Mouse (Mus musculus) v-Abl transformed pro-B cells (cell line): ENCODE measurements around the gene Gpr137.
"Not testable (repeated sequence)": the region's sequence is repeated elsewhere in the genome, so short reads cannot be mapped to it uniquely, and the experiment has no call there.

Experiments used
- in situ Hi-C, 2 experiments: fragments of 400-800 bp; cut with MboI; formaldehyde crosslinking; loops; one replicate each; pipeline ENCODE4 v1.15.1; 2025; ENCODE audit not compliant: unreplicated experiment in 2 of 2

Gpr137 gene

GRCm38 (mm10) chr19:6909507-6910289, 32.6 kb downstream of the Gpr137 start, which contains the start of the genes Trmt112 and Prdx5:
Gene Trmt112 (plus strand): TSS chr19:6909698.
Gene Prdx5 (minus strand): TSS chr19:6910106.
- in situ Hi-C loops = loop anchor here (5.0 kb wide), 1 partner anchor 37 kb away; no protein-coding TSS in a partner anchor

GRCm38 (mm10) chr19:6909021-6909420, 33.3 kb downstream of the Gpr137 start:
- in situ Hi-C loops = no loop called here

- in situ Hi-C loops = no loop called here
Measured at GRCm38 (mm10) chr19:6907811-6908540, 34.3 kb downstream of the Gpr137 start.

- in situ Hi-C loops = no loop called here
Measured at GRCm38 (mm10) chr19:6907094-6907493, 35.2 kb downstream of the Gpr137 start.

- in situ Hi-C loops = no loop called here
Measured at GRCm38 (mm10) chr19:6906199-6906598, 36.1 kb downstream of the Gpr137 start.

GRCm38 (mm10) chr19:6905498-6906159, 36.7 kb downstream of the Gpr137 start:
- in situ Hi-C loops = no loop called here

- in situ Hi-C loops = no loop called here
Measured at GRCm38 (mm10) chr19:6904846-6905245, 37.4 kb downstream of the Gpr137 start.

- in situ Hi-C loops = no loop called here
Measured at GRCm38 (mm10) chr19:6903031-6903430, 39.2 kb downstream of the Gpr137 start.

- in situ Hi-C loops = no loop called here
Measured at GRCm38 (mm10) chr19:6899641-6900040, 42.6 kb downstream of the Gpr137 start.

GRCm38 (mm10) chr19:6895608-6896305, 46.5 kb downstream of the Gpr137 start:
- in situ Hi-C loops = not testable (repeated sequence)

- in situ Hi-C loops = no loop called here
Measured at GRCm38 (mm10) chr19:6893731-6894451, 48.4 kb downstream of the Gpr137 start.

GRCm38 (mm10) chr19:6892512-6892911, 49.8 kb downstream of the Gpr137 start:
- in situ Hi-C loops = no loop called here
